Mouse (Mus musculus) intestine, embryonic 15.5 days (tissue): ENCODE data around the gene Csrnp3. TPM values are rescaled to one million over a fixed set of nuclear protein-coding genes. Genes with fewer than 3 reads are reported as not detected.

ENCODE experiments used
- ATAC-seq: fragments of 200-750 bp; cut with Nextera tagmentation; 2 replicates; pipeline ENCODE4 v1.8.0; 2017; ENCODE audit warnings: moderate TSS enrichment, moderate library complexity
- H3K27ac ChIP-seq: fragments of 300-500 bp; sonication (generic); 2 replicates; pipeline ENCODE4 v1.5.1; 2015; ENCODE audit warnings: mild to moderate bottlenecking, inconsistent platforms
- H3K27me3 ChIP-seq: fragments of 300-500 bp; sonication (generic); replicated peaks from 2 replicates; pipeline ENCODE4 v1.6.1; 2015; ENCODE audit warnings: inconsistent platforms
- H3K36me3 ChIP-seq: fragments of 300-500 bp; sonication (generic); 2 replicates; pipeline ENCODE4 v1.6.1; 2015; ENCODE audit warnings: inconsistent platforms
- H3K4me1 ChIP-seq: fragments of 300-500 bp; sonication (generic); replicated peaks from 2 replicates; pipeline ENCODE4 v1.6.1; 2015; ENCODE audit warnings: inconsistent platforms
- H3K4me2 ChIP-seq: fragments of 300-500 bp; sonication (generic); replicated peaks from 2 replicates; pipeline ENCODE4 v1.6.1; 2015; ENCODE audit warnings: mild to moderate bottlenecking, inconsistent platforms
- H3K4me3 ChIP-seq: fragments of 300-500 bp; sonication (generic); replicated peaks from 2 replicates; pipeline ENCODE4 v1.5.1; 2015; ENCODE audit warnings: inconsistent platforms
- H3K9ac ChIP-seq: fragments of 300-500 bp; sonication (generic); 2 replicates; pipeline ENCODE4 v1.6.1; 2015; ENCODE audit warnings: inconsistent platforms
- H3K9me3 ChIP-seq: fragments of 300-500 bp; sonication (generic); 2 replicates; pipeline ENCODE4 v1.6.1; 2016; ENCODE audit warnings: inconsistent platforms
- WGBS: fragments of 180-500 bp; shearing (Covaris S2); methylation state at CpG from one replicate; pipeline ENCODE4 v1.1.7; 2015; 5-methylcytosine and 5-hydroxymethylcytosine counted together
- polyA plus RNA-seq: library from polyadenylated mRNA; unstranded; fragments of >200 nt; fragmentation: Nextera tagmentation; extraction: Ambion mirVana; gene quantifications from 2 replicates; pipeline ENCODE4 v1.2.1, GENCODE M21; 2015

The Csrnp3 gene
- polyA plus RNA-seq, 1 experiment from 2014 or later: 2.7 TPM

DNA sequence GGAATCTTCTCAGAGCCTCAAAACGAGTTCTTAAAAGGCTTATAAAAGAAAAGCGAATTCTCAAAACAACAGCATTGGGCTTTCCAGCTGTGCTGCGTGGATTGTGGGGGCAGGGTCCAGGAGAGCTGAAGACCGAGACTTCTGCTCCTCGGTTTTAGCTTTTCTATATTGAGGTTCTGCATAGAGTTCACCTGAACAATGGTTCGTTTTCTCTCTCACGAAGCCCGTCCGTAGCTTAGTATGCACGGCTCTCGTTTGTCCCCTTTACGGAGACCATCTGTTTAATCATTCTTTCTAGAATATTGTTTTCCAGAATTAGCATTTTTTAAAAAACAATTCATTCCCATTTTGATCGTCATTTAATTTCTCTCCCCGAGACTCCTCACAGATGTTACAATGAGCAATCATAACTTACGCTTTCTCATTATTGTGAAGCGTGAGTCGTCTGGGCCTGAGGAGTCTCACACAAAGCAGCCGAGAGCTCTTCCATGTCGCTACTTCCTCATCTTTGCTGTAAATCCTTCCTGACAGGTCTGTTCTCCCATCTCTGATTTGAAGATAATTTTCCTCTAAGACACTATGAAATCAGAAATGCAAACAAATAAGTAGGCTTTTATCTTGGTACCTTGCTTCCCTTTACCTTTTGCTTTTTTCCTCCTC lies 163.6 kb downstream of the Csrnp3 start:
- 87% methylated on average over 19 of the region's 19 CpGs for WGBS
- Histone ChIP-seq H3K27ac (no peak overlapping the region), H3K9ac (no peak overlapping the region), H3K27me3 (no peaks in the 10 kb centered on the region), H3K4me1 (no peaks in the 10 kb centered on the region), H3K36me3 (no peaks in the 10 kb centered on the region), H3K4me2 (no peak overlapping the region), H3K9me3 (no peaks in the 10 kb centered on the region), H3K4me3 (no peak overlapping the region)
- ATAC-seq: no peak

DNA sequence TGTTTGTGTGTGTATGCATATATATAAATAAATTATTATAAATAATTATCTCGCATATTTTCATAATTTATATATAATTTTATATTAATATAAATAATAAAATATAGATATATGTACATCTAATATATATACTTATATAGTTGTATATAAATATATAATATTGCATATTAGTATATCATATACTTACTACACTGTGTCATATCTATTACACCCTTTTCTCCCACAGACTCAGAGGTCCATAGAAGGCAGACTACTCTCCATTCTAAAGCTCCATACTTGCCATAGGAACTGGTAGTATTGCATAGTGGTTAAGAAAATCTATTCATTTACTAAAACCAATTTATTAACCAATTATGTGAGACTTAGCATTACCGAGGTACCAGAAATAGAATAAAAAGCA lies 164.1 kb downstream of the Csrnp3 start:
- Histone ChIP-seq H3K27ac (no peak overlapping the region), H3K4me1 (no peaks in the 10 kb centered on the region), H3K36me3 (no peaks in the 10 kb centered on the region), H3K27me3 (no peaks in the 10 kb centered on the region), H3K9me3 (no peaks in the 10 kb centered on the region), H3K9ac (no peak overlapping the region), H3K4me3 (no peak overlapping the region), H3K4me2 (no peak overlapping the region)
- no peak for ATAC-seq
- 87% methylated on average over 2 of the region's 2 CpGs for WGBS

DNA sequence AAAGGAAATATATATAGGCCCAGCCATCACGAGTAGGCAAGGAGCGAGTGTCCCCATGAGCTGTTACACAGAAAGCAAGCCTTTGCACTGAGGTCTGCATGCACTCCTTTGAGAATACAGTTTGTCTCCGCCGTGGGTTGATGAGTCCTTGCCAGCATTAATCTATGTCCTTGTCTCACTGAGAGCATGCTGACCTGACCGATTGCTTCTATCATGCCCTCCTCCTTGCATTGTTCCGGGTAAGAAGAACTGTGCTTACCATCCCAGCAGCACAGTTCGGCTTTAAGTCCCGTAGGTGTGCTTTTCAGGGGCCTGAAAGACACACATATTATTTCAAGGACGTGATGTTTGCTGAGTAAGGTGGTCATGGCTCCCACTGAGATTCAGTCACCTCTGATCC lies 173.1 kb downstream of the Csrnp3 start:
- no peak overlapping the region for H3K4me2 ChIP-seq
- H3K9ac ChIP-seq: no peak overlapping the region
- no peaks in the 10 kb centered on the region for H3K36me3 ChIP-seq
- H3K4me3 ChIP-seq: no peak overlapping the region
- no peaks in the 10 kb centered on the region for H3K27me3 ChIP-seq
- ATAC-seq: no peak
- WGBS: 83% methylated on average over 9 of the region's 9 CpGs
- no peaks in the 10 kb centered on the region for H3K9me3 ChIP-seq
- no peak overlapping the region for H3K27ac ChIP-seq
- H3K4me1 ChIP-seq: no peaks in the 10 kb centered on the region

DNA sequence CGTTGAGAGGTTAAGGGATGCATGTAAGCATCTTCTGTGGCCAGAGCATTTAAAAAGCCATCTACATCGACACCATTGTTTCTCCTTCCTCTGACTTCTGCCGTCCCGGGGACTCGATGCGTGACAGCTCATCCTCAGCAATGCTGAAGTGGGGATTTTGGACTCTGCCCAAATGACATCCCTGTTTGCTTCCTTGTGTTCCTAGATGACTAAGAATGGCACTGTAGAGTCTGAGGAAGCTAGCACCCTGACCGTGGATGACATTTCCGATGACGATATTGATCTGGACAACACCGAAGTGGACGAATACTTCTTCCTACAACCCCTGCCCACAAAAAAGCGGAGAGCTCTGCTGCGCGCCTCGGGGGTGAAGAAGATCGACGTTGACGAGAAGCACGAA lies 173.7 kb downstream of the Csrnp3 start:
- H3K36me3 ChIP-seq: no peaks in the 10 kb centered on the region
- H3K9me3 ChIP-seq: no peaks in the 10 kb centered on the region
- H3K4me1 ChIP-seq: no peaks in the 10 kb centered on the region
- H3K4me2 ChIP-seq: no peak overlapping the region
- H3K9ac ChIP-seq: no peak overlapping the region
- ATAC-seq: no peak
- H3K27me3 ChIP-seq: no peaks in the 10 kb centered on the region
- 91% methylated on average over 19 of the region's 19 CpGs for WGBS
- H3K27ac ChIP-seq: no peak overlapping the region
- no peak overlapping the region for H3K4me3 ChIP-seq

DNA sequence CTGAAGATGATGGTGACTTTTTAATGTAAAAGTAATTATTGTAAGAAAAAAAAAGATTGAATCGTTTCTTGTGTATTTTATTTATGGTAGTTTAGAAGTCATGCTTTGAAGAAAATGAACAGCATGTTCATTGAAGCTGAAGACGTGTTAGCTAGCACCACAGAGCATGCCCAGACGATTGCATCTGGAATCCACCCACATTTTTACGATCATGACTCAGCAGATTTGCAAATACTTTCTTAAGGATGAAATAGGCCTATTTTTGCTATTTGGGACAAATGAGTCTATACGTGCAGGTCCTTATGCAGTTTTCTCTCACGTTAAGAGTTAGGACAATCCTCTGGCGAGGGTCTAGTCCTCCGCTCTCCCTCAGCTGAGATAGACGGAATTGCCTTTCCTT lies 177.9 kb downstream of the Csrnp3 start:
- Histone ChIP-seq H3K27me3 (no peaks in the 10 kb centered on the region), H3K9me3 (no peaks in the 10 kb centered on the region), H3K36me3 (no peaks in the 10 kb centered on the region), H3K4me3 (no peak overlapping the region), H3K9ac (no peak overlapping the region), H3K27ac (no peak overlapping the region), H3K4me1 (no peaks in the 10 kb centered on the region), H3K4me2 (no peak overlapping the region)
- no peak for ATAC-seq
- 91% methylated on average over 9 of the region's 9 CpGs for WGBS

DNA sequence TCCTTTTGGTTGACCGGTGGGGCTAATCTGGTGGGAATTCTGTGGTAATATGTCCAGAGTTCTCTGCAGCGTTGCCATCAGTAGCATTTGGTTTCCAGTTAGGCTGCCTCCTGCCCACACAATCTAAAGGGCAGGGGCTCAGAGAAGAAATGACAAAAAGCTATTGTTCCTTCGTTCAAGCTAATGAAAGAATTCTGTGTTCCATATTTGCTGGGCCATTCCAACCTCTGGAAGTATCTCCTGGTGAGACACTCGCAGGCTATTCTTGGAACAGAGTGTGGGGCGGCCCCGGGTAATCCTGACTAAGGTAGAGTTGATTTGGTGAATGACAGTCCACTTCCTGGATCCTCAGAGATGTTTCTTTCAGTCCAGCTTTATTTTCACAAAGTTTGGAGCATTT lies 179.3 kb downstream of the Csrnp3 start:
- Histone ChIP-seq H3K9me3 (no peaks in the 10 kb centered on the region), H3K4me3 (no peak overlapping the region), H3K4me2 (no peak overlapping the region), H3K9ac (no peak overlapping the region), H3K27ac (no peak overlapping the region), H3K36me3 (no peaks in the 10 kb centered on the region), H3K27me3 (no peaks in the 10 kb centered on the region), H3K4me1 (no peaks in the 10 kb centered on the region)
- no peak for ATAC-seq
- 81% methylated on average over 6 of the region's 6 CpGs for WGBS

DNA sequence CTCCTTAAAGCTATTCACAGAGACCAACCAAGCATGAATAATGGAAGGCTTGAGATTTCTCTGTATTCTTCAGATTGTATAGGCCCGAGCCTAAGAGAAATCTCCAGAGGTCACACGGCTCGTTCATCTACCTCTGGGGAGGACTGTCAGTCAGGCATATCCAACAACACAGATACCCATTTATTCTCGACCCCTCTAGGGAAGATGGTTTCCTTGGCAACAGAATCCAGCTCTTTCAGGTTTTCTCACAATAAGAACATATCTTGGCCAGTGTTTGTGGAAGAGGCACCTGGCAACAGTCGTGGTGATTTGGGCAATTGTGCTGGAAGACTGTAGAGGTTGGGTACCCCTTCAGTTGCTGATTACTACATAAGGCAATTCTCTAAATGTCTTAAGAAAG lies 183.2 kb downstream of the Csrnp3 start:
- Histone ChIP-seq H3K27me3 (no peaks in the 10 kb centered on the region), H3K36me3 (no peaks in the 10 kb centered on the region), H3K9ac (no peak overlapping the region), H3K4me3 (no peak overlapping the region), H3K4me2 (no peak overlapping the region), H3K27ac (no peak overlapping the region), H3K4me1 (no peaks in the 10 kb centered on the region), H3K9me3 (no peaks in the 10 kb centered on the region)
- no peak for ATAC-seq
- WGBS: 63% methylated on average over 5 of the region's 5 CpGs

DNA sequence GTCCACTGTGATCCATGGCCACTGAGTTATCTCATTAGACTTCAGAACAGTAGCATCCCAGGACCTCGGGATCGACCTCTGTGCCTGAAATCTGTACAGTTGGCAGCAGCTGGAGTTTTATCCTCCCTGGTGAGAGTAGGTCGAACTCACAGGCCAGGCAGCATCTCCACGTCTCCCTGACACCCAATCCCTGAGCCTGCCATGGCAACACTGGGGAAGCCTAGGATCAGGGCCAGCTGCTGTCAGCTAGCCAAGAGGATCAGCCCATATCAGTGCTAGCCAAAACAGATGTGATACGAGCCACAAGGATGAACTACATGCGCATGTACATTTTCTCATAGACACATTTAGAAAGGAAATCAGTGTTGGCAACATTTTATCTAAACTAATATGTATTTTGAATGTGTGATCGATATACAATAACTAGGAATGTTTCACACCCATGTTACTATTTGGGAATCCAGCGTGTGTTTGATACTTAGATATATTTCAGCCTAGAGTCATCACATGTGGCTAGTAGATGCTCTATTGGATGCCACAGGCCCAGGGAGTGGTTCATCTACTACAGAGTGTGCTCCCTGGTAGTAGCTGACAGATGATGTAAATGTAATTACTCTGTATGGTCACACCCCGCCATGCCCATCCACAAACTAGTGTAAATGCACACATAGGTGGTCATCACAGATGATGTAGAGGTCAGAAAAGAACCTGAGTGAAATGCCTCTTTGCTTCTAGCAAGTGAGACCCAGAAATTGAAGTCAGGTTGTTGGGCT lies 189.5 kb downstream of the Csrnp3 start:
- 78% methylated on average over 9 of the region's 9 CpGs for WGBS
- no peaks in the 10 kb centered on the region for H3K4me1 ChIP-seq
- ATAC-seq: no peak

DNA sequence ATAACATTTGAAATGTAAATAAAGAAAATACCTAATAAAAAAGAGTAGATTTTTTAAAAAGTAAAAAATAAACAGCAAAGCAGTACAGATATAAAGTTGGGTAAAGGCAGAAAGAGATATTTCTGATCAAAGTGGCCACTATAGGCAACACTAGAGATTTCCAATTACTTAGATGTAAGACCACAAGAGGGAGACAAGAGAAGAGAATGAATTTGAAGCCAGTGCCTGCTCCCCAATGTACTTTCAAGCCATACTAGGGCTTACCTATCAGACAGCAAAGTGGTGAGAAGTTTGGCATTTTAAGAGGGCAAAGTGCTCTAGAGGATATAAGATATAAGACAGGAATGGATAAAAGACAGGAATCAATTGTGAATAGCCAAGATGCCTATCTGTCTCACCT lies 195.0 kb downstream of the Csrnp3 start:
- Histone ChIP-seq H3K9ac (no peak overlapping the region), H3K9me3 (no peaks in the 10 kb centered on the region), H3K36me3 (no peaks in the 10 kb centered on the region), H3K4me3 (no peak overlapping the region), H3K27me3 (no peaks in the 10 kb centered on the region), H3K27ac (no peak overlapping the region), H3K4me2 (no peak overlapping the region), H3K4me1 (no peaks in the 10 kb centered on the region)
- no peak for ATAC-seq

More for the DNA sequence above, 189.5 kb downstream of the Csrnp3 start:
- no peaks in the 10 kb centered on the region for H3K27me3 ChIP-seq
- H3K9ac ChIP-seq: no peak overlapping the region
- no peaks in the 10 kb centered on the region for H3K9me3 ChIP-seq
- no peak overlapping the region for H3K4me3 ChIP-seq
- no peaks in the 10 kb centered on the region for H3K36me3 ChIP-seq
- no peak overlapping the region for H3K4me2 ChIP-seq
- H3K27ac ChIP-seq: no peak overlapping the region

DNA sequence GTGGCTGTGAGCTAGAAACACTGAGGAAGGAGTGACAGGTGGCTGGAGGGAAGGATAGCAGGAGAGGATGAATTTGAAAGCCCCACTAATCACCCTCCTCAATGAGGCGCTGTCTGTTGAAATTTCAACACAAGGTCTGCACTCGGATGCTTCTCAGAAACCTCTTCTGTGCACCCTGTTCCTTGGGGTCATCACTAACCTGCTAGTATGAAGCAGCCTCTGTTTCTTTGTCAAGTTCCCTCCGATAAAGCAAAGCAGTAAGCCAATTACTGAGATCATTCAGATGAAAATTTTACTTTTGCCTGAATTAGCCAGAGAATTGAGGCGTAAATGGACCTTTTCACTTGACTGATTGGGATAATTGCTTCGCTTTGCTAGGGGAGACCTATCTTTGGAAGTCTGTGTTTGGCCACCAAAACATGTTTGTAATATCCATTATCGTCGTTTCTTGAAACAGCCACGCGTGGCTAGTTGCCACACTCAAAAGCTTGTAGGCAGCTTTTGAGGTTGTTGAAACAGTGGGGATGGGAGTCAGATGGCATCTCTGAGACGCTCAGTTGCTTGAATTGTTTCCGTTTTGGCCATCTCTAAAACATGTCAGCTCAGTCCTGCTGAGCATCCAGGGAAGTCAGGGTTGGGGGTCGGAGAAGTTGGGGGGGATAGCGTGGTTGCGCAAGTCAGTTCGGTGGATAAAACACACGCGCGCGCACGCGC lies 195.8 kb downstream of the Csrnp3 start:
- no peaks in the 10 kb centered on the region for H3K36me3 ChIP-seq
- H3K9ac ChIP-seq: no peak overlapping the region
- no peaks in the 10 kb centered on the region for H3K4me1 ChIP-seq
- no peak overlapping the region for H3K4me2 ChIP-seq
- no peaks in the 10 kb centered on the region for H3K9me3 ChIP-seq
- no peak overlapping the region for H3K27ac ChIP-seq
- no peak overlapping the region for H3K4me3 ChIP-seq
- ATAC-seq: no peak
- 94% methylated on average over 21 of the region's 21 CpGs for WGBS
- H3K27me3 ChIP-seq: no peaks in the 10 kb centered on the region

DNA sequence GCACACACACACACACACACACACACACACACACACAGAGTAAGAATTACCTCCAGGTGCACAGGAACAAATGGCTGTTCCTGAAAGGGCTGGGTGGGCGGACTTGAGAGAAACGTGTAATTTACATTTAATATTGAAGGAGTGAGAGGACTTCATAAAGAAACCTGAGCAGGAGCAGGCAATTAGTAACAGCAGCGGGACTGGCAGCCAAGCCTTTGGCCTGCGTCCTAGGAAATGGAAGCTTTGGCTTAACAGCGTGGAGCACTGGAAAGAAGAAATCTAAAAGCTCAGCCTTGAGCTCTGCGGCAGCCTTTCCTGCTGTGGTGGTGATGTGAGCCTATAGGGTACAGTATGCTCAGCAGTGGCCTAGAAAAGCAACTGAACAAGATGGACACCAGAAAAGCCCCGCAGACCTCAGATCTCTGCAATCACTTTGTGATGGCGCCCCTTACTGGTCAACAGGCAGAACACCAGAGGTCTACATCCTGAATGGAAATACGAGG lies 196.4 kb downstream of the Csrnp3 start:
- Histone ChIP-seq H3K9ac (no peak overlapping the region), H3K27me3 (no peaks in the 10 kb centered on the region), H3K27ac (no peak overlapping the region), H3K36me3 (no peaks in the 10 kb centered on the region), H3K4me2 (no peak overlapping the region), H3K4me1 (no peaks in the 10 kb centered on the region), H3K9me3 (no peaks in the 10 kb centered on the region), H3K4me3 (no peak overlapping the region)
- 77% methylated on average over 9 of the region's 9 CpGs for WGBS
- no peak for ATAC-seq

DNA sequence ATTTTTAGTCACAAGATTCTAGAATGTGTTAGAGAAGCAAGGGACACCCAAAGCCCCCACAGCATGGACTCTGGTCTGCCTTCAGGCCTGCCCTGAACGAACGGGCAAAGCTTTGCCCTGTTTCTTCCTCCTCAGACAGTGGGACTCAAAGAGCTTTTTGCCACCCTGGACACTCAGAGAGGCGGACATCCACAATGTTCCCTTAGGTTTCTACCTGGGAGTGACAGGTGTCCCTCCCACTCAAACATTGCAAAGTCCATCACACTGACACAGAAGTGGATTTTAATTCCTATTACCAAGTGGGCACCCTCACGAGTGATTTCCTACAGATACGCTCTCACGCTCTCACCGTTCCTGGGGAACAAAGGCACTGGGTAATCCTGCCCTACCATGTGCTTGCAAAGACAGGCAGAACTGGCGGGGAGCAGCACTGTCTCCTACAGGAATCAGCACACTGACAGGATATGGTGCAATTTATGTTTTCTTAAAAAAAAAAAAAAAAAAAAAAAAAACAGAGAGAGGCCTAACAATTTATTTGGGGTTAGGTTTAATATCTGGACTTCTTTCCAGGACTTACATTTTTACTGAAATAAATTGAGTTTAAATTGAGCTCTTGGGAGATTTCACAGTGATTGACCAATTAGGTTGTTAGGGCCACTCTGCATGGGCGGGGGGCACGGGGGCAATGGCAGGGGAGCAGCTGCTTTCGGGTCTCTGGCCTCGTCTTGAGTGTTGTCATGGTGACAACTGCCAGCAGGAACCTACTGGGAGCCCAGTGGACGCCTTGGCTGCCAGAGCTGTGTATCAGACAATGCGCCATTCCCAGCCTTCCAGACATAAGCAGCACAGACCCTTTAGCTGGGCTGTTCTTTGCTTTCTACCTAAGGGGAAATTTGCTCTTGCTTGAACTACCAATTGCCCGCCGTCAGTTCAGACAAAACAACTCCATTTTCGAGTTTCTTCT lies 198.2 kb downstream of the Csrnp3 start:
- no peaks in the 10 kb centered on the region for H3K4me1 ChIP-seq
- H3K27ac ChIP-seq: no peak overlapping the region
- no peak overlapping the region for H3K4me3 ChIP-seq
- H3K4me2 ChIP-seq: no peak overlapping the region
- H3K9me3 ChIP-seq: no peaks in the 10 kb centered on the region
- H3K36me3 ChIP-seq: no peaks in the 10 kb centered on the region
- 70% methylated on average over 17 of the region's 17 CpGs for WGBS
- no peak for ATAC-seq
- H3K27me3 ChIP-seq: no peaks in the 10 kb centered on the region
- no peak overlapping the region for H3K9ac ChIP-seq
